Mouse (Mus musculus) lung, adult 2 months (tissue): ENCODE results near the gene Vmn2r35.
"Not testable (repeated sequence)": the region's sequence is repeated elsewhere in the genome, so short reads cannot be mapped to it uniquely, and the experiment has no call there.

Source experiments
- CTCF ChIP-seq: fragments of 200-500 bp; IDR thresholded peaks from 2 replicates; pipeline ENCODE4 v1.5.1; 2011; ENCODE audit warnings: mild to moderate bottlenecking, low read length, control low read depth; ENCODE audit not compliant: insufficient read depth
- POLR2A ChIP-seq: fragments of 200-500 bp; IDR thresholded peaks from 2 replicates; pipeline ENCODE4 v1.6.1; 2011; ENCODE audit warnings: low read depth, mild to moderate bottlenecking, control low read depth, low read length, borderline replicate concordance; ENCODE audit errors: extremely low read depth

- TF ChIP-seq CTCF, POLR2A: not testable (repeated sequence)
Observed at GRCm38 (mm10) chr7:7819767-7820166, at the start of gene Vmn2r35.
